Mouse (Mus musculus) Muller cell, postnatal 12 days (primary cell): ENCODE data around the gene H2-Q7.
"Not testable (repeated sequence)": the region's sequence is repeated elsewhere in the genome, so short reads cannot be mapped to it uniquely, and the experiment has no call there.

Experiments
- DNase-seq: peaks from one replicate; pipeline ENCODE4 v3.0.0-alpha.2; 2015; ENCODE audit errors: inconsistent ontology term

The H2-Q7 gene

GRCm38 (mm10) chr17:35438885-35439284 lies at the start of gene H2-Q7:
Gene H2-Q7 (plus strand): TSS chr17:35439155.
- DNase-seq: peak; percentile 79

- not testable (repeated sequence) for DNase-seq
These were observed 49.2 kb upstream of the H2-Q7 start for GRCm38 (mm10) chr17:35389796-35390195.

GRCm38 (mm10) chr17:35392671-35393070 lies 46.3 kb upstream of the H2-Q7 start:
- not testable (repeated sequence) for DNase-seq

- not testable (repeated sequence) for DNase-seq
These were observed 44.8 kb upstream of the H2-Q7 start for GRCm38 (mm10) chr17:35393864-35394800.

DNA sequence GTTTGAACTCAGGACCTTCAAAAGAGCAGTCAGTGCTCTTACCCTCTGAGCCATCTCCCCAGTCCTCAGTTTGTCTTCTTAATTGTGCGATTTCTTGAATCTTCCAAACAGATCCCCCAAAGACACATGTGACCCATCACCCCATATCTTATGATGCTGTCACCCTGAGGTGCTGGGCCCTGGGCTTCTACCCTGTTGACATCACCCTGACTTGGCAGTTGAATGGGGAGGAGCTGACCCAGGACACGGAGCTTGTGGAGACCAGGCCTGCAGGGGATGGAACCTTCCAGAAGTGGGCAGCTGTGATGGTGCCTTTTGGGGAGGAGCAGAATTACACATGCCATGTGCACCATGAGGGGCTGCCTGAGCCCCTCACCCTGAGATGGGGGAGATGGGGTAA lies 42.0 kb upstream of the H2-Q7 start:
- not testable (repeated sequence) for DNase-seq

DNA sequence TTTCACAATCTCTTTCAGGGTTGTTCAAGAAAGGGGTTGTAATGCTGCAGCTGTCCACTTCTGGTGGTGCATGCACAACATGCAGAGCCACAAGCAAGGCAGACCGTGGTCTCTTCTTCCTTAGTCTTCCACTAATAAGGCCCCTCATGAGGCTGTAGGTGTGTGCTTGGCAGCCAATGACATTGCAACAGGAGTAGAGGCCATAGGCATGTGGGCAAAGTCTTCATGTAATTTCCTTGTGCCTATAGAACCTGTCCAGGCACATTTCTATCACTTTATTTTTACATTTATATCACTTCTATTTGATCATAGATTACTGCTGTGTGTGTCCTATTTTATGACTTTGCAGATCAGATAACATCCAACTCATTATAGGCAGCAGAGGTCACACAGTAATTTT lies 25.9 kb upstream of the H2-Q7 start:
- DNase-seq: not testable (repeated sequence)

DNA sequence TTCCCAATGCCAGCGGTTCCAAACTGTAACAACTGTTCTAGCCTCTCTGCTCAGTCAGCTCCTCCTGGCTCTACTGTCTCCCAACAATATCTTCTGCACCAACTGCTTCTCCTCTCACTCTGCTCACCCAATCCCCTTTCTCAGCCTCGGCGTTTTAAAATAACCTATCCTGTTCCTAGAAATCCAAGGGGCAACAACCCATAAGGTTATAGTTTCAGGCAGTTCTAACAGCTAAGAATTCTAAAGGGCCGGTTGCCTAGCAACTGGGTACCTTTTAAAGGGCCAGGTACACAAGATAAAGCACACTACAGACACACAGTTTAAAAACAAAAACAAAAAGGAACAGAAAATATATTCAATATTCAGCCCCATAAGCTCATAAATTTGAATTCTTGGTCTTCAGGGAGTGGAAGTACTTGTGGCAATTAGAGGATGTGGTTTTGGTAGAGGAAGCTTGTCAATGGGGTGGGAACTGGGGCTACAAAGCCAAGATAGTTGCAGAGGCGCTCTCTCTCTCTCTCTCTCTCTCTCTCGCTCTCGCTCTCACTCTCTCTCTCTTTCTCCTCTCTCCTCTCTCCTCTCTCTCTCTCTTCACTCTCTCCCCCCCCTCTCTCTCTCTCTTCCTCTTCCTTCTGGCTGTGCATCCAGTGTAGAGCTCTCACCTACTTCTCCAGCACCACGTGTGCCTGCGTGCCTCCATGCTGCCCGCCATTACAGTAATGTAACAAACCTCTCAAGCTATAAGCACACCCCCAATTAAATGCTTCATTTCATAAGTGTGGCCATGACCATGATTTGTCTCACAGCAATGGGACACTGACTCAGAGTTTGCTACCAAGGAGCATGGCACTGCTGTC lies 23.5 kb upstream of the H2-Q7 start:
- not testable (repeated sequence) for DNase-seq

DNA sequence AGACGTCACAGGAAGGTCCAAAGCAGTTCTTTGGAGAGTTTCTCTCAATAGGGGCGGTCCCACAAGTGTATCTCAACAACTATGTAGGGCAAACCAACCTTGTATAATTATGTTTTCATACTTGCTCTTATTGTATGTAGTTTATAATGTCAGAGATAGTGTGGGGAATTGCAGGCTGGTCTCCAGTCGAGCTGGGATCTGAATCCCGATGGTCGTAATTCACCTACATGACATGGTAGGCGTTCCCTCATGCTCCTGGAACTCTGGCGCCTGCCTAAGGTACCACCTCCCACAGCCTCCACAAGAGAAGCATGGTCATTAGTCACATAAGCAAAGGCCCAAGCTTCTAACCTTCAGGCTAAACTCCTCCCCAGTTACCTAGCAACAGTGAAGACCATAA lies 20.2 kb upstream of the H2-Q7 start:
- DNase-seq: no peak

DNA sequence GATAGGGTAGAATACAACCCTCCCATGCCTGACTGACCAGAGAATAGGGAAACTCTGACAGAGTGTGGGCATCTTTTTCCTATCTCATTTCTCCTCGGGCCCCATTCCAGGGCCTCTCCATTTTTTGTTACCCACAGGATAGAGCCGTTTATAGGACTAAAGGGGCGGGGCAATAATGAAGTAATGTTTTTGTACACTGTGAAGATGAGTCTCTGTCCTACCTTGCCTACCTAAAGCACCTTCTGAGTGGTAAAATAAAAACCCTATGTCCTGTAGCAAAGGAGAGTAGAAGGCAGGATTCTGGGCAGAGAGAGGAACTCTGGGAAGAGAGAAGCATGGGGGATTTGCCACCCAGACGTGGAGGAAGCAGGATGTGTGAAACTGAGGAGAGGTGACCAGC lies 19.4 kb upstream of the H2-Q7 start:
- DNase-seq: not testable (repeated sequence)

- DNase-seq: not testable (repeated sequence)
These were observed 18.6 kb upstream of the H2-Q7 start for GRCm38 (mm10) chr17:35420206-35420810.

DNA sequence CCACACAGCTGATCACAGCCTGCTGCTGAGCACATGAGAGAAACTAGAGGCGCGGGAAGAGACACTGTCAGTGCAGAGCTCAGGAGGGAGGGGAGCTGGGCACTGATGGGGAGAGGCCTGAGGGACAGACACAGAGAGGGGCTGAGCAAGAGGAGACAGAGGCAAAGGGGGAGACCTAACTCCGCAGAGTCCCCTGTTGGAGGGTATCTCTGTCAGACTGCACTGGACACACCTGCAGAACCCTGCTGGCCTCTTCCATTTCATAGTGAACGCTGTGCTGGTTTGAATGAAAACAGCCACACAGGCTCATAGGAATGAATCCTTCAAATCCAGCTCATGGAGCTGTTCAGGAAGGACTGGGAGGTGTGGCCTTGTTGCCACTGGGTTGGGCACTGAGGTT lies 17.6 kb upstream of the H2-Q7 start:
- not testable (repeated sequence) for DNase-seq

DNA sequence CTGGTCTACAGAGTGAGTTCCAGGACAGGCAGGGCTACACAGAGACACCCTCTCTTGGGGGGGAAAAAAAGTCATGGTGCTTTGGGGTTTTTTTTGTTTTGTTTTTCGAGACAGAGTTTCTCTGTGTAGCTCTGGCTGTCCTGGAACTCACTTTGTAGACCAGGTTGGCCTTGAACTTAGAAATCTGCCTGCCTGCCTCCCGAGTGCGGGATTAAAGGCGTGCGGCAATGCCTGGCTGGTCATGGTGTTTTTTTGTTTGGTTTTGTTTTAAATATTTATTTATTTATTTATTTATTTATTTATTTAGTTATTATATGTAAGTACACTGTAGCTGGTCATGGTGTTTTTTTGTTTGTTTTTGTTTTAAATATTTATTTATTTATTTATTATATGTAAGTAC lies 16.6 kb upstream of the H2-Q7 start:
- not testable (repeated sequence) for DNase-seq

- DNase-seq: not testable (repeated sequence)
These were observed 15.7 kb upstream of the H2-Q7 start for GRCm38 (mm10) chr17:35423131-35423810.

- not testable (repeated sequence) for DNase-seq
These were observed 14.8 kb upstream of the H2-Q7 start for GRCm38 (mm10) chr17:35424106-35424505.

DNA sequence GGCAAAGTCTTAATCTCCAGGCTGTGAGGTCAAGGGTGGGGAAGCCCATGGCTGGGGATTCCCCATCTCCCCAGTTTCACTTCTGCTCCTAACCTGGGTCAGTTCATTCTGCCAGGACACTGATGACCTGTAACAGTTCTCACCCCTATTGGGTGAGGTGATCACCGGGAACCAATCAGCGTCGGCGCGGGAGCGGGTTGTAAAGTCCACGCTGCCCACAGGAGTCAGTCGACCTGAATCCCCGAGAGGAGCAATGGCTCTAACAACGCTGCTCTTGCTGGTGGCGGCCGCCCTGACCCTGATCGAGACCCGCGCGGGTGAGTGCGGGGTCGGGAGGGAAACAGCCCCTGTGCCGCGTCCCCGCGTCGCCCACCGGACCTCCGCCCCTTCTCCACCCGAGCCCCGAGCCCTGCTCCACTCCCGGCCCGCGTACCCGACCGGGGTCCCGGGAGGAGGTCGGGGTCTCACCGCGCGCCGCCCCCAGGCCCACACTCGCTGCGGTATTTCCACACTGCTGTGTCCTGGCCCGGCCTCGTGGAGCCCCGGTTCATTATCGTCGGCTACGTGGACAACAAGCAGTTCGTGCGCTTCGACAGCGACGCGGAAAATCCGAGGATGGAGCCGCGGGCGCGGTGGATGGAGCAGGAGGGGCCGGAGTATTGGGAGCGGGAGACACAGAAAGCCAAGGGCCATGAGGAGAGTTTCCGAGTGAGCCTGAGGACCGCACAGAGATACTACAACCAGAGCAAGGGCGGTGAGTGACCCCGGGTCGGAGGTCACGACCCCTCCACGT lies 14.1 kb upstream of the H2-Q7 start, which contains the start of gene H2-Q6:
H2-Q6 (plus strand) TSS at position 227 of the 793 bp plus-strand sequence.
- DNase-seq: peak; percentile 86

GRCm38 (mm10) chr17:35425474-35425873 lies 13.5 kb upstream of the H2-Q7 start:
- DNase-seq: not testable (repeated sequence)

- DNase-seq: not testable (repeated sequence)
These were observed 10.1 kb upstream of the H2-Q7 start for GRCm38 (mm10) chr17:35428883-35429282.

DNA sequence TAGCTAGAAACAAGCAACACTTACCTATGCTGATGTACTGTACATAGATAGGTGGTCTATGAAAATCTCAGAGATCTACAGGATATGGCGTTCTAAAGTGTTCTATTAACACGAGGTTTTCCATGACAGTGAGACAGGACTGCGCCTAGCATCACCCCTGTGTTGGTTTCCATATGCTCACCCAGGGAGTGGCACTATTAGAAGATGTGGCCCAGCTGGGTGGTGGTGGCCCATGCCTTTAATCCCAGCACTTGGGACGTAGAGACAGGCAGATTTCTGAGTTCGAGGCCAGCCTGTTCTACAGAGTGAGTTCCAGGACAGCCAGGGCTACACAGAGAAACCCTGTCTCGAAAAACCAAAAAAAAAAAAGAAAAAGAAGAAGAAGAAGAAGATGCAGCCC lies 8.3 kb upstream of the H2-Q7 start:
- DNase-seq: not testable (repeated sequence)

GRCm38 (mm10) chr17:35432167-35432566 lies 6.8 kb upstream of the H2-Q7 start:
- DNase-seq: not testable (repeated sequence)

GRCm38 (mm10) chr17:35434836-35435235 lies 4.1 kb upstream of the H2-Q7 start:
- not testable (repeated sequence) for DNase-seq
